Mouse (Mus musculus) CH12.LX (cell line): ENCODE data around the gene Reps1.

ENCODE experiments used
- CTCF ChIP-seq, 2 experiments: IDR thresholded peaks in 1 of 2; conservative IDR thresholded peaks in 1 of 2; 2 replicates each; pipeline ENCODE4 v1.5.1; 2011 to 2012; ENCODE audit warnings: low read depth in 2 of 2, low read length in 2 of 2, improper control_type of control experiment in 1 of 2, inconsistent platforms in 1 of 2, mild to moderate bottlenecking in 1 of 2, moderate library complexity in 1 of 2
- EP300 ChIP-seq: IDR thresholded peaks from 2 replicates; pipeline ENCODE4 v1.6.1; 2011; ENCODE audit warnings: low read length, improper control_type of control experiment
- HCFC1 ChIP-seq: IDR thresholded peaks from 2 replicates; pipeline ENCODE4 v1.6.1; 2012; ENCODE audit warnings: low read depth, mild to moderate bottlenecking, inconsistent platforms, low read length, improper control_type of control experiment
- JUND ChIP-seq: conservative IDR thresholded peaks from 2 replicates; pipeline ENCODE4 v1.6.1; 2011; ENCODE audit warnings: low read depth, low read length, improper control_type of control experiment
- MAX ChIP-seq: IDR thresholded peaks from 2 replicates; pipeline ENCODE4 v1.6.1; 2011; ENCODE audit warnings: low read length, improper control_type of control experiment
- POLR2A ChIP-seq: IDR thresholded peaks from 2 replicates; pipeline ENCODE4 v1.6.1; 2011; ENCODE audit warnings: low read depth, mild to moderate bottlenecking, improper control_type of control experiment, low read length
- RCOR1 ChIP-seq: conservative IDR thresholded peaks from 2 replicates; pipeline ENCODE4 v1.6.1; 2012; ENCODE audit warnings: low read depth, mild to moderate bottlenecking, inconsistent platforms, low read length, improper control_type of control experiment
- SIN3A ChIP-seq: IDR thresholded peaks from 2 replicates; pipeline ENCODE4 v1.6.1; 2012; ENCODE audit warnings: low read length, improper control_type of control experiment, inconsistent platforms
- TCF12 ChIP-seq: IDR thresholded peaks from 2 replicates; pipeline ENCODE4 v1.6.1; 2014; ENCODE audit warnings: low read depth, mild to moderate bottlenecking, inconsistent platforms, low read length, improper control_type of control experiment
- ZMIZ1 ChIP-seq: IDR thresholded peaks from 2 replicates; pipeline ENCODE4 v1.6.1; 2012; ENCODE audit warnings: low read depth, mild to moderate bottlenecking, inconsistent platforms, low read length, improper control_type of control experiment

DNA sequence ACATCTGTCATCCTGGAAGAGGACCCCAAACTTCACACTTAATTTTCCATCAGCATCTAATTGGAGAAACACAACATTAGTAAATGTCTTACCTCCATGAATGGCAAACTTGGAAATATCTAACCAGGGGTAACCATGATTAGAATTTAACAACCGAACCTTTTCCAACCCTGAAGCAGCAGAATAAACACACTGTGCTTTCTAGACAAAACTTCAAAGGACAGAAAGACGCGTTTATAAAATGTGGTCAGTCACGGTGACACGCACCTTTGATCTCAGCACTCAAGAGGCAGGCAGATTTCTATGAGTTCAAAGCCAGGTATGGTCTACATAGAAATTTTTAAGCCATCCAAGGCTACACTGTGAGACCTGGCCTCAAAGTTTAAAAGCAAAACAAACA is 43.9 kb upstream of the Reps1 start:
- TF ChIP-seq JUND (no peak), TCF12 (no peak), EP300 (no peak), HCFC1 (no peak), CTCF (conservative IDR thresholded peaks at IDR 0.05 in 1 of 2, IDR thresholded peaks at IDR 0.05 in 1 of 2; ENCODE audit: low read depth in 2 of 2, low read length in 2 of 2) (no peak), POLR2A (no peak), ZMIZ1 (no peak), MAX (no peak), RCOR1 (no peak), SIN3A (no peak)
